Mouse (Mus musculus) spleen, adult 2 months (tissue): Measurements from ENCODE around the gene Prkn. TPM values are rescaled to one million over a fixed set of nuclear protein-coding genes. Genes with fewer than 3 reads are reported as not detected.

ENCODE experiments used
- DNase-seq, 2 experiments: peaks; one replicate each; pipeline versions ENCODE4 v3.0.0 to v3.0.0-alpha.2; 2012 to 2021; ENCODE audit warnings: low spot score in 2 of 2, low read depth in 1 of 2
- H3K27ac ChIP-seq: fragments of 200-500 bp; 2 replicates; pipeline ENCODE4 v1.5.1; 2012; ENCODE audit warnings: low read length, inconsistent platforms; ENCODE audit not compliant: insufficient read depth
- H3K27me3 ChIP-seq: fragments of 200-500 bp; 2 replicates; pipeline ENCODE4 v1.6.1; 2012; ENCODE audit warnings: mild to moderate bottlenecking, moderate library complexity, low read length, inconsistent platforms; ENCODE audit not compliant: control insufficient read depth, insufficient read depth
- H3K36me3 ChIP-seq: fragments of 200-500 bp; 2 replicates; pipeline ENCODE4 v1.6.1; 2012; ENCODE audit warnings: mild to moderate bottlenecking, low read length, inconsistent platforms; ENCODE audit not compliant: control insufficient read depth, insufficient read depth
- H3K4me1 ChIP-seq: fragments of 200-500 bp; 2 replicates; pipeline ENCODE4 v1.6.1; 2011; ENCODE audit warnings: inconsistent platforms; ENCODE audit not compliant: control insufficient read depth, insufficient read depth, insufficient read length
- H3K4me3 ChIP-seq: fragments of 200-500 bp; 2 replicates; pipeline ENCODE4 v1.5.1; 2011; ENCODE audit warnings: mild to moderate bottlenecking, inconsistent platforms; ENCODE audit not compliant: insufficient read depth, insufficient read length; ENCODE audit errors: extremely low read depth
- CTCF ChIP-seq: fragments of 200-500 bp; IDR thresholded peaks from 2 replicates; pipeline ENCODE4 v1.5.1; 2011; ENCODE audit warnings: mild to moderate bottlenecking, inconsistent platforms; ENCODE audit not compliant: insufficient read depth, insufficient read length, insufficient replicate concordance; ENCODE audit errors: extremely low read depth
- POLR2A ChIP-seq: fragments of 200-500 bp; IDR thresholded peaks from 2 replicates; pipeline ENCODE4 v1.6.1; 2011; ENCODE audit warnings: low read depth, low read length, inconsistent platforms
- WGBS: fragments of 180-500 bp; shearing (Covaris S2); methylation state at CpG from one replicate; pipeline ENCODE4 v1.1.7; 2018; 5-methylcytosine and 5-hydroxymethylcytosine counted together
- polyA plus RNA-seq: library from polyadenylated mRNA; depleted of rRNA; stranded (reverse); fragments of >200 nt; gene quantifications from 2 replicates; pipeline ENCODE4 v1.2.3, GENCODE M21; 2012

Prkn gene
- polyA plus RNA-seq, 1 experiment: 0.72 TPM

- no peak overlapping the region for H3K4me3 ChIP-seq
- WGBS: 53% methylated on average over 20 of the region's 20 CpGs
- H3K27me3 ChIP-seq: no peaks in the 10 kb centered on the region
- H3K4me1 ChIP-seq: no peaks in the 10 kb centered on the region
- no peak overlapping the region for H3K27ac ChIP-seq
- H3K36me3 ChIP-seq: no peaks in the 10 kb centered on the region
- no peak for TF ChIP-seq CTCF
- no peak for TF ChIP-seq POLR2A
- DNase-seq: no peak
Observed at GRCm38 (mm10) chr17:11664610-11665345, 824.6 kb downstream of the Prkn start.

DNA sequence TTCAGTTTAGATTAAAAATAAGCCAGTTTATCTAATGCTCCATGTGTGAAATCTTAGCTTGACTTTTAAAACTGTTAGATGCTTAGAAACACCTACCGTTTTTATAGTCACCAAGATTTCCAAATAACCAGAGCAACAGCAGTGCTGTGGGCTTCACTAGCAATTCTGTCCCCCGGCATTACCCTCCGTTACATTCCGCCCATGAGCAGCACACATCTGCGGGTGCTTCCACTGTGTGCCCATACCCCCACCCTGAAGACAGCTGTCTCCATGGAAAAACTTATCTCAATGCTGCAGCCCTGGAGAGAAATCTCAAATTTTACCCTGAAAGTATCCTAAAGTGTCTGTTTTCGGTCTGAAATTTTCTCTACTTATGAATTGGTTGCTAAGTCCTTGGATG lies 839.5 kb downstream of the Prkn start:
- no peak overlapping the region for H3K27ac ChIP-seq
- DNase-seq: no peak
- no peak overlapping the region for H3K4me3 ChIP-seq
- 92% methylated on average over 6 of the region's 6 CpGs for WGBS
- TF ChIP-seq CTCF (no peak), POLR2A (no peak)
- H3K27me3 ChIP-seq: no peaks in the 10 kb centered on the region
- no peaks in the 10 kb centered on the region for H3K36me3 ChIP-seq
- no peaks in the 10 kb centered on the region for H3K4me1 ChIP-seq

DNA sequence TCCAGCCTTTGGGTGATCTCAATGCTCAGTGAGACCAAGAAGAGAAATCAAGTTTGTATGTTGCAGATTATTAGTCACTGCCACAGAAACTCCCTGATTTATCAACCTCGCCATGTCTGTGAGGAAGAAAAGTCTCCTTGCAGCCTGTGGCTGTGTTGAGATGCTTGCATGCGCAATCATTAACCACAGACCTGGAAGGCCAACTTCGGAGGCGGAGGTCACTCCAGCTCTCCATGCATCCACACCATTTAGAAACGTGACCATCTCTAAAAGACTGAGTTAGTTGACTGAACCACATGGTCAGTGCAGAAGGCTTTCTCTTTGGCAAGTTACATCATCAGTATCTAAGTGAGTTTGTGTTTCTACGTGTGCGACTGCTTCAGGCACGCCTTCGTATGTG lies 840.3 kb downstream of the Prkn start:
- DNase-seq: no peak
- TF ChIP-seq POLR2A (no peak), CTCF (no peak)
- no peaks in the 10 kb centered on the region for H3K27me3 ChIP-seq
- no peak overlapping the region for H3K27ac ChIP-seq
- 84% methylated on average over 9 of the region's 9 CpGs for WGBS
- H3K4me1 ChIP-seq: no peaks in the 10 kb centered on the region
- H3K4me3 ChIP-seq: no peak overlapping the region
- no peaks in the 10 kb centered on the region for H3K36me3 ChIP-seq

GRCm38 (mm10) chr17:11681825-11682372 lies 841.7 kb downstream of the Prkn start:
- H3K27ac ChIP-seq: no peak overlapping the region
- WGBS: 77% methylated on average over 11 of the region's 11 CpGs
- H3K27me3 ChIP-seq: no peaks in the 10 kb centered on the region
- no peak for DNase-seq
- no peaks in the 10 kb centered on the region for H3K36me3 ChIP-seq
- TF ChIP-seq CTCF (no peak), POLR2A (no peak)
- no peaks in the 10 kb centered on the region for H3K4me1 ChIP-seq
- H3K4me3 ChIP-seq: no peak overlapping the region

- no peak for DNase-seq
- no peaks in the 10 kb centered on the region for H3K36me3 ChIP-seq
- no peaks in the 10 kb centered on the region for H3K27me3 ChIP-seq
- whole genome bisulfite sequencing: 79% methylated on average over 4 of the region's 4 CpGs
- H3K4me3 ChIP-seq: no peak overlapping the region
- H3K27ac ChIP-seq: no peak overlapping the region
- TF ChIP-seq CTCF: no peak
- TF ChIP-seq POLR2A: no peak
- no peaks in the 10 kb centered on the region for H3K4me1 ChIP-seq
Observed at GRCm38 (mm10) chr17:11705005-11705404, 864.8 kb downstream of the Prkn start.

- Histone ChIP-seq H3K36me3 (no peaks in the 10 kb centered on the region), H3K27me3 (no peaks in the 10 kb centered on the region), H3K4me3 (no peak overlapping the region), H3K27ac (no peak overlapping the region), H3K4me1 (no peaks in the 10 kb centered on the region)
- no peak for DNase-seq
- 90% methylated on average over 9 of the region's 9 CpGs for WGBS
- no peak for TF ChIP-seq POLR2A
- no peak for TF ChIP-seq CTCF
Observed at GRCm38 (mm10) chr17:11705761-11706160, 865.6 kb downstream of the Prkn start.

- no peak overlapping the region for H3K4me3 ChIP-seq
- H3K36me3 ChIP-seq: no peaks in the 10 kb centered on the region
- H3K27me3 ChIP-seq: no peaks in the 10 kb centered on the region
- no peak overlapping the region for H3K27ac ChIP-seq
- DNase-seq: no peak
- WGBS: 70% methylated on average over 4 of the region's 4 CpGs
- no peak for TF ChIP-seq CTCF
- no peak for TF ChIP-seq POLR2A
- no peaks in the 10 kb centered on the region for H3K4me1 ChIP-seq
Observed at GRCm38 (mm10) chr17:11712066-11712465, 871.9 kb downstream of the Prkn start.
